Mouse (Mus musculus) heart, adult 8-10 months (tissue): Measurements from ENCODE around the gene Tctn3. TPM values are rescaled to one million over a fixed set of nuclear protein-coding genes. Genes with fewer than 3 reads are reported as not detected.
A peak's percentile ranks its signal among the peaks of the same experiment; 100 is the strongest.
"Not testable (repeated sequence)": the region's sequence is repeated elsewhere in the genome, so short reads cannot be mapped to it uniquely, and the experiment has no call there.

Source experiments
- DNase-seq: peaks from one replicate; pipeline ENCODE4 v3.0.0; 2022; ENCODE audit warnings: low spot score
- total RNA-seq, 4 experiments: library from RNA; stranded (reverse); gene quantifications; 2 replicates each; pipeline ENCODE4 v1.2.4; 2022

Tctn3 gene
- total RNA-seq, 4 experiments from 2014 or later, result 4.6 to 7.9 (median 6.8) TPM

DNA sequence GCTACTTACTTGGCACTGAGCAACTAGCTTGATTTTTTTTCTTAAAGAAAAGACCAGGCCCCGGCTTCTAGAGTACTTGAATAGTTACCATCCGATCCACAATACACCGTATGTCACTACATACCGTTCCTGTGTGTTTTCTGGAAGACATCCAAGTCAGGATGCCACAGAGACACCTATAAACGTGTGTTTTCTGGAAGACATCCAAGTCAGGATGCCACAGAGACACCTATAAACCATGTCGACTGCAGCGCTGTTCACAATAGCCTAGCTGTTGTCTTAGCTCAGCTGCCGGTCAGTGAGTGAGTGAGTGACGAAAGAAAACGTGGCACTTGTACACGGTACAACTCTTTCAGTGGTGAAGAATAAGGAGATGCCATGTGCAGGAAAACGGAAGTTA is 13.9 kb upstream of the Tctn3 start:
- DNase-seq, result no peak

DNA sequence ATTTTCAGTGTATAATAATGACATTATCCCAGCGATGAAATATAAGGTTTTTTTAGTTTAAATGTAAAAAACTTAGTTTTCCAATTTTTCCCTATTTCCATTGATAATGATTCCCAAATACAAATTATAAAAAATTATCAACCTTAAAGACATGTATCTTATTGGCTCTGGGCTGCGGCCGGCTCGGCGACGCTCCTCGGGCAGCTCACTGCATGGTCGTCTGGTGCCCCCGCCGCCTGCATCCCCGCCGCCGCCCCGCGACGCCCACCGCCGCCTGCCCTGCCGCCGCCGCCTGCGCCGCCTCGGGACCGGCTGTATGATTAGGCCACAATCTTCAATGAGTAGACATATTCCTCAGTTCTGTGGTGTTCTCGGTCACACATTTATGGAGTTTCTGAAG is 9.6 kb upstream of the Tctn3 start:
- DNase-seq, result not testable (repeated sequence)

DNA sequence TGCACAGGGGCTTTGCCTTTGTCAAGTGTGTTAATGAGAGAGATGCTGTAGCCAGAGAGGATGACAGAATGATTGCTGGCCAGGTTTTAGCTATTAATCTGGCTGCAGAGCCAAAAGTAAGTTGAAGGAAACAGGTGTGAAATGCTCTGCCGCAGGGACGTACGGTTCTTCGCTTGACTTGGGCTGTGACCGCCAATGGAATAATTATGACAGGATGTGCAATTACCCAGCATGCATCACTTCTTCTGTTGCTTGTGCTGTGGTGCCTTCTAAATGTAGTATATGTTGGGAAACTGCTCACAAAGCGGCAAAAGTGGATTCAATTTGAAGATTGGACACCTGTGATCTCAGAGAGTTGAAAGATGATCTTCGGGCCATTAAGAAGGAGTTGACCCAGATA is 4.0 kb upstream of the Tctn3 start:
- DNase-seq, result no peak

DNA sequence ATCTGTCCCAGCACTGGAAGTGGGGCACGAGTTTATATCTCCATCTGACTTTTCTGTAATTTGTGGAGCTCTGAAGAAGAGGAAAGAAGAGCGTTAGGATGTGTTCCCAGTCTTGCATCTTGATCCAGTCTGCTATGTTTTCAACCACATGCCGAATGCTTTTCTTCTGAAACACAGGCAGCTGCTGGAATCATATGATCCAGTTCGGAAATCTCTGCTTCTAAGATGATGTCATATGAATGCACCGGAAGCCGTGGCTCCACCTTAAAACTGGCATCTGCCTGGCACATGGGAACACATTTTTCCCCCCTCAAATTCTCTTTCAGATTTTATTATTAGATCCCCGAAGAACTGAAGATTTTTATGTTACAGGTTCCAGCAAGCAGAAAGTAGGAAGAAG is 2.8 kb upstream of the Tctn3 start:
- DNase-seq, result no peak

- DNase-seq, result no peak
These were observed 4.4 kb downstream of the Tctn3 start for GRCm38 (mm10) chr19:40607676-40608075.

DNA sequence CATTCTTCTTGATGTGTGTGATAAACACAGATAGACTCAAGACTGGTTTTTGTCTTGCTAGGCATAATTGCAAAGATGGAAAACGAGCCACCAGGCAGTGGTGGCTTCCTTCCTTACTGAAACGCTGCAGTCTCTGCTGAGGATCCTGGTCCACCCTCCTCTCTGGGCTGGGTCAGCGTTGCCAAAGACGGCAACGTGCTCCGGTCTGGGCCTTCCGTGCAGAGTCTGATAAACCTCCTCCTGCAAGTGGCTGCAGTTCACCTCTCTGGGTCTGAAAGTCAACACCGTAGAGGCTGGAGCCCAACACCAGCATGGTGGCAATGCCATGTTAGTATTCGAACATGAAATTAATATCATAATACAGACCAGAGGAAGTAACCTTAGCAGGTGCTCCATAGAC is 6.8 kb downstream of the Tctn3 start:
- DNase-seq, result no peak

DNA sequence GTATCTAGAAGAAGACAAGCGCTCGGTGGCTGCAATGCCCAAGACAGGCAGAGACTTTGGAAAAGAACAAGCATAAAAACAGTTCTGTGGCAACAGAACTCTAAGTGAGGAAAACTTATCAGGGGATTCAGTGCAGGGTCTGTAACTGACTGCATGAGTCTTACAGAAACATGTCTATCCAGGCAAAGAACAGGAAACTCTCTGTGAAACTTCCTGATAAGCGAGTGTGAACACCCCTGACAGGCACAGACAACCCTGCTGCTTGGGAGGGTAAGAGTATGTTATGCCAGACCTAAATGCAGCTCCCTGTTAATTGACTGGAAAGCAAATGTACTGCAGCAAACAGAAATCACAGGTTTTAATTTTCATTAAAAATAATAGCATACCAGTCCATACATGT is 10.2 kb downstream of the Tctn3 start:
- DNase-seq, result no peak

GRCm38 (mm10) chr19:40600846-40601245 is 11.2 kb downstream of the Tctn3 start:
- not testable (repeated sequence) for DNase-seq

DNA sequence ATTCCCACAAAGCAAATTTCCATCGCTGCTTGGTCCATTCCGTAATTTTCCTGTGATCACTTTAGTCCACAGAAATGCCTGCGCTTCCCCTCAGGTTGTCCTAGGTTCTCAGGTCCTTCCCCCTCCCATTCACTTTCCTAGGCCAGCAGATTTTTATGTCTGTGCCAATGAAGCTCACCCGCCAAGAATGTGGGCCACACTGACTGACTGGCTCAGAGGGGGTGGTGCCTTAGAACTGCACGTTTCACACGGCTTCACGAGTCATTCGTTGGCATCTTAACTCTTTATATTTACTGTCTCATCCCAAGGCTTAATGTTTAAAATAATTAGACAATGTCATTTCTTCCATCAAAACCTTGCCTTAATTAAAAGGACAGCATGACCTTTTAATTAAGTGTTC is 16.2 kb downstream of the Tctn3 start:
- no peak for DNase-seq

DNA sequence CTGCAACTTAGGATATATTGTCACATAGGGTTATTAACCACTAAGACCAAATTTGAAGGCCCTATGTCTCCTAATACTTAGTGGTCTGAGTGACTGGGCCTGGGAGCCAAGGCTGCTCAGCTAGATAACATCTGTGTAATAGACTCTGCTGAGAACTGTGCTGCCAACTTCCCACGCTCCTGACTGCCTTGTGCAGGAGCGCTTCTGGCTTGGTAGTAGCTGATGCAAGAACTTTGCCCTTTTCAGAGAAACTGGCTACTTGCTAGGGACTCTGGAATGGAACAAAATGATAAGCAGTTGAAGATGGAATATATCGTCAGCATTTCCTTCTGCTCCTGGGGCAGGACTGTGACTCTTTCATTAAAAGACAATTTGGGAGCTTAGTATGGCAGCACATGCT is 16.8 kb downstream of the Tctn3 start:
- no peak for DNase-seq

DNA sequence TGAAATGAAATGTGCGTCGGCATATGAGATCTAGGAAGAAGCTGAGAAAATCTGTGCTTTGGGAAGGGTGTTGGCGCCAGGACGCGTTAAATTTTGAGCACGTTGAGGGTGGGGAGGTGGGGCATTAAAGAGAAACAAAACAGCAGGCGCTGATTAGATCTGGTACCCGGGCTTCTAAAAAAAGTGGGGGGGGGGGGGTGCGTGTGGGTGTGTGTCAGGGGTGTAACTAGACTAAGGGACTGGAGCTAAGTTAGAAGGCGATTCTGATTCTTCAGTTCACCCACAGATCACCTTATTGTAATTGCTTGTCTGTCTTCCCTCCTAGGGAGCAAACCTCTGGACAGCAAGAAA is 22.5 kb downstream of the Tctn3 start:
- no peak for DNase-seq

DNA sequence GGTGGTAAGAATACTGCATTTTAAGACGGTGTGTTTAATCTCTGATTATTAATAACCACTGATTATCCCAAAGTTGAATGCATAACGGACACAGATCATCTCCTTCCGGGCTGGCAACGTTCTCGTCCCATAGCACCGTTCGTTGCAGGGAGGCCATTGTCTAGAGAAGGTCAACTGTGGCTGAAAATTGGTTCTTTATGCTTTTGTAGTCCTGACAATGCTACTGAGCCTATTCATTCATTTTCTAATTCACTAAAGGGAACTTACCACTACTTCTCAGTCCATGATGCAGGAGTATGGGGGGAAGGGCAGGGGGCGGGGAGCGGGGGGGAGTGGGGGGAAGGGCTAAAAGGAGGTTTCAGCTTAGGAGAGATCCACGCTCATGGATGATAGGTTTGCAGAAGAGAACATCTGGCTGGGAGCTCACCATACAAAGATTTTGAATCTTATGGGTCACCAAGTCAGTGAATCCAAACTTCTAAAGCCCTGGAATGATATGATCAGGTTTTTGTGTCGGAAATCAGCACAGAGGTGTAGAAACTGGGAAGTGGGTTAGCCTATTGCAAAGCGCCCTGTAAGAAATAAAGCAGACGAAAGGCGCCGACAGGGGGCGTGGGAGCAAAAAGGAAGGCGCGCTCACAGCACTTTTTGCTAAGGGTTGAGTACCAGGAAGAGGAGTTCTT is 23.0 kb downstream of the Tctn3 start:
- DNase-seq, result peak; percentile 86

- DNase-seq, result peak; percentile 89
These were observed 23.8 kb downstream of the Tctn3 start, which contains the start of gene Aldh18a1 for GRCm38 (mm10) chr19:40588293-40588654. Gene Aldh18a1 (minus strand): TSS chr19:40588463.

DNA sequence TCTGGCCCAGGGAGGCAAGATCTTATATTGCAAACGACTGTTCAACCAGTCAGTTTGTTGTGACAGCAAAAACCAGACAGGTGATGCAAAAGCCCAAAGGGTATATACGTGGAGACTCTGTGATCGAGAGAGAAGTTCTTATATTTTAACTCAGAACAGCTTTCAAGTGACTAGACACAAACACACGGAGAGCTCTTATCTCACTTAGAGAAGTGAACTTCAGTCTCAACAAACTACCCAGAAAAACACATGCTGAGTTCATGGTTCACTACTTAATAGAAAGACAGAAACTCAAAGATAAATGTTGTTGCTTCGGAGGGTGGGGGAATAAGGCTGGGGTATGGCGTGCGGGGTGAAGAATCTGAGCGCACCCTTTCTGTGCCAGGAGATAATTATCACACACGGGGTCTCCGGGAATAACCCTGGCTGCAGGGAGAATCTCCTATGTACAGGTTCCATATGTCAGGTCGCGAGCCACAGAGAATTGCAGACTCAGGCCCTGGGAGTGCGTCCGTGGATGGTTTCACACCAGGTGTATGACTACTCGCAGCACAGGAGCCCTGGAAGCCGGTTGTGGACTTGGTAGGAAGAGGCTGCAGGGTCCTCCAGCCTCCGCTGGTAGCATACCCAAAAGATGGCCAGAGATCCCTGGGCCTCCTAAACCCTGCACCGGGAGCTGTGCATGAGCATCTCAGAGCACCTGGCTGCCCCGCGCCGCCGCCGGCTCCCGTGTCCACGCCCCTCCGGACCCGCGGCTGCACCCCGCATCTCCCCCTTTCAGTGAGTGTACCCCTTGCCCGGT is 24.3 kb downstream of the Tctn3 start:
- DNase-seq, result no peak

- no peak for DNase-seq
These were observed 25.1 kb downstream of the Tctn3 start for GRCm38 (mm10) chr19:40586908-40587307.

DNA sequence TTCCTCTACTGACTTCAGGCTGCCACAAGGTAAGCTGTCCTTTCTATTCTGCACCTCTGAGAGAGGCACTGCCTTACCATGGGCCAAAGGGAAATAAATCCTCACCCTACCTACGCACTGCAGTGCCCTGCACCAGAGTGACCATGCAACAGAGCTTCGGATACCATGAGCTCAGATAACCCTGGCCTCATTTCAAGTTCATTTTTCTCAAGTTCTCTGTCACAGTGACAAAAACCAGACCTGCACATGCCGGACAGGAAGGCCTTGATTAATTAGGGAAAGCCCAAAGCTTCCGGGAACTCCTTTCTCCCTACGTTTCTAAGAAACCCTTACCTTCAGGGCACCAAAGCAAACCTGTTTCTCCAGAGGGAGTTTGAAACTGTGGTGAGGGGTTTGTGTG is 30.4 kb downstream of the Tctn3 start:
- DNase-seq, result no peak

- DNase-seq, result no peak
These were observed 31.1 kb downstream of the Tctn3 start for GRCm38 (mm10) chr19:40580902-40581301.

DNA sequence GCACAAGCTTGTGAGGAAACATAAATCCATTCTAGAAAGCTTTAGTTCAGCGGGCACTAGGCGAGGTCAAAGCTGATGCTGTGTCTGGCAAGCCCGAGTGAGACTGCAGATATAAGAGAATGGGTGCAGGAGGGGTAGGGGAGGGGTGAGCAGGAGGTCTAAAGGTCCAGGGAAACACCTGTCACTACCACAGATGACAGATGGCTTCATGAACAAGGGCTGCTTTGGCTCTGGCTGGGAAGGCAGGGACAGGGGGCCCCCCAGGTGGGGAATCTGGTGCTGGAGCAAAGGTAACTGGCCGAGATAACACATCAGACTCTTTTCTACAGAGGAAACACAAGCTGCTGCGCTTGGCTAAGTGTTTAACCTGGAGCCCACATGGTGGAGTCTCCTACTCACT is 36.6 kb downstream of the Tctn3 start:
- no peak for DNase-seq

GRCm38 (mm10) chr19:40570726-40571125 is 41.3 kb downstream of the Tctn3 start:
- peak; percentile 33 for DNase-seq

DNA sequence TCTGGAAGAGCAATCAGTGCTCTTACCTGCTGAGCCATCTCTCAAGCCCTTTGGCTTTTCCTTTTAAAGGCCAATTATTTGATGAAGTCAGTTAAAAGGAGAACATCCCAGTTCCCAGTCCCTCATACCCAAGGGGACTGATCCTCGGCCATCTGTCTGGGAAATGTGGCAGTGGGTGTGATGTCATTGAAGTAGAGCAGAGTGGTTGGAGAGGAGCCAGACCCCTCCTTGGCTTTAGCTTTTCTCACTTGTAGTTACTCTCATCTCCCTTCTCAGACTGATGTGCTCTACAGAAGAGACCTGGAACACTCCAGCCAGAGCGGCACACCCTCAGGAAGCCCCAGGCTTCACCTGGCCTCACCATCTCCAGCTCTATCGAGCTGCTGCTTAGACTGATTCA is 44.4 kb downstream of the Tctn3 start:
- no peak for DNase-seq

DNA sequence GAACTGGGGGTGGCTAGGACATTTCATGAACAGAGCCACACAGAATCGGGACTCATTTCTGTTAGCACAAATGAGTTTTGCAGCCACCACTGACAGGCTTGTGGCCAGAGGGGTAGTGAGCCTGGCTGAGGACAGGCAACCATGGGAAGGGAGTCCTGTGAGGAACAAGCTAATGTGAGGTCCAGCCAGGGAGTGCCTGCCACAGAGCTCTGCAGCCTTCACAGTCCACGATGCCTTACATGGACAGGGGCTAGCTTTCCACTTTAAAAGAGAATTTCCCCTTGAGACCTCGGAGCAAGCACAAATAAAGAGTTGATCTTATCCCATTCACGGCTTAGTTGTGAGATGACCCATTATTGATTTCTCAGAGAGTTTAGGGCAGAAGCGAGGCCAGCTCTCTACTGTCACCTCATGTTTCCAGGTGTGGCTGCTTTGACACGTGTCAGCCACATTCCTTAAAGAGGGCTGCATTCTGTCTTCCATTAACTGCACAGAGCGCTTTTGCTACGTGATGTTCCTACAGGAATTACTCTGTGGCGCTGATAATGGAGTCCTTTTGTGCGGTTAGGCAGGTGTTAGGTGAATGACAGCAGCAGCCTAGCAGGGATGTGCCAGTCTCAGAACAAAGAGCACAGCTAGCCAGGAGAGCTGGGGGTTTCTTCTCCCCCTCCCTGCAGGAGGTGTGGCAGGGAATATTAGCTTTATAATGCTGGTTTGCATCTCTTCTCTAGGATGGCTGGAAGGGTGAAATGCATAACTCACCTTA is 48.0 kb downstream of the Tctn3 start:
- no peak for DNase-seq

GRCm38 (mm10) chr19:40561521-40561920 is 50.5 kb downstream of the Tctn3 start:
- DNase-seq, result not testable (repeated sequence)

DNA sequence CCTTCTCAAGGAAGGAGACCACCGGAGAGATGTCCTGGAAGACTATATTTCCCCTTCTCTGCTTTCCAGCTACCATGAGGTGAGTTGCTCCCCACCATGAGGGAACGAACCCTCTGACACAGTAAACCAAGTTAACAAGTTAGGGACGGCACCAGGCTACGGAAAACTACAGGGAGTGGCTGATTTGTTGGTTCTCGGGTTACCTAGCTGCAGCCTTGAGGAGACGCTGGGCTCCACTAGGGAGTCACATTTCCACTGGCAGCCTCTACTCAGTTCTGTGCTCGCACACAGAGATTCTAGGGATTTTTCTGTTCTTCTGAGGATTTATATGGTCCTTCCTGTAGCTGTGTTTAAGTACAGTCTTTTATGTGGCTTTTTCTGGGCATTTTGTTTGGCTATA is 56.0 kb downstream of the Tctn3 start:
- no peak for DNase-seq
